Mouse (Mus musculus) left cerebral cortex, adult 8-10 months (tissue): ENCODE data around the gene Cyb561a3. TPM values are rescaled to one million over a fixed set of nuclear protein-coding genes. Genes with fewer than 3 reads are reported as not detected.
A peak's percentile ranks its signal among the peaks of the same experiment; 100 is the strongest.
"Not testable (repeated sequence)": the region's sequence is repeated elsewhere in the genome, so short reads cannot be mapped to it uniquely, and the experiment has no call there.

ENCODE experiments used
- DNase-seq, 2 experiments: peaks; one replicate each; pipeline ENCODE4 v3.0.0; 2022; ENCODE audit warnings: low spot score in 2 of 2
- total RNA-seq, 4 experiments: library from RNA; stranded (reverse); gene quantifications; 2 replicates each; pipeline ENCODE4 v1.2.4; 2022

Gene Cyb561a3
- 10 to 100 TPM; 12.4 to 13.2 (median 12.8) TPM for total RNA-seq

DNA sequence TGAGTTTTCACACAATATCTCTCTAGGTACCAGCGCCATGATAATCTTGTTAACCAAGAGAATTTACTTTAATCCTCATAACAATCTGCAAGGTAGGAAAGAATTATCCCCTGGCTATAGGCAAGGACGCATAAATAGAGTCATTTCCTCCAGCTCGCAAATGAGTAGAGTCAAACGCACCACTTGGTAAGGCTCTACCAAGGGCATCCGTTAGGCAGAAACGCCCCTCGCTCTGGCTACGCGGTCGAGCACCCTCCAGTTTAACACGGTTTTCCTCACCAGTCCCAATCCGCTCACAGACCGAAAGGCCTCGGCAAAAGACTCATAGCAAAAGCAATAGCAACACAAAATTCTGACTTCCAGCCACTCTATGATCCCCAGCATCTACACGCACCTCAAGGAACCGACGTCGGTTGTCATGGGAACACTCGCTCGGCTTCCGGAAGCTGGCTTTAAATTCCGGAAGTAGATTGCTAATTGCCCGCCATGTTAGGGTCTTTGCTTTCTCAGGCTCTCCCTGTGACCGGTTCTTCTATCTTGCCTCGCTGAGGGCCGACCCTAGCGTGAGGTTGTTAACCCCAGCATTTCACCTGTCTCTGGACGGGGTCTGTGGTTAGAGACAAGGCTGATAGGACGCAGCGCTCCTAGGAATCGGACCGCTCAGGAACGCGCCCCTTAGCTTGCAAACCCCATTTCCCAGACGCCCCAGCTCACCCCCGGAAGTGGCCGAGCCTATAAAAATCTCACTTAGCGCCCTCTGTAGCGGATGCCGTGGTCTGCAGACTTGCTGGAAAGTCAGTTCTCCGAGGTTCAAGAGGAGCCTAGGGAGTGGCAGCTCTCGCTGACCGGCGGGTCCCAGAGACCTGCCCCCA, at the start of gene Cyb561a3, which contains the start of gene Tmem138:
Gene Cyb561a3, plus strand, starts transcription at position 483 of the 872 bp plus-strand sequence.
Gene Tmem138, minus strand, starts transcription at position 673 of the 872 bp plus-strand sequence.
- DNase-seq: peak; percentile 91

DNA sequence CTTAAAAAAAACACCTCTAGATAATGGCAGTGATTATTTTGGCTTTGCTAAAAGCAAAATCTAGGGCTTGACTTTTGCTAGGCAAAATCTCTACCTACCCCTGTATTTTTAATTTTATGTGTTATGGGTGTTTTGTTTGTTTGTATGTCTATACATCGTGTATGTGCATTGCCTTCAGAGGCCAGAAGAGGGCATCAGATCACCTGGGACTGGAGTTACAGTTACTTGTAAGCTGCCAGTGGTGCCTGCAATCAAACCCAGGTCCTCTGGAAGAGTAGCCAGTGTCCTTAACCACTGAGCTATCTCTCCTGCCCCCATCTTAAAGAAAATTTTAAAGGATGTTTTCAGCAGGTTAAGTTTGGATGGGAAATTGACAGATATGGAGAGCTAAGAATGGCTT, 46.9 kb upstream of the Cyb561a3 start:
- DNase-seq: no peak

DNA sequence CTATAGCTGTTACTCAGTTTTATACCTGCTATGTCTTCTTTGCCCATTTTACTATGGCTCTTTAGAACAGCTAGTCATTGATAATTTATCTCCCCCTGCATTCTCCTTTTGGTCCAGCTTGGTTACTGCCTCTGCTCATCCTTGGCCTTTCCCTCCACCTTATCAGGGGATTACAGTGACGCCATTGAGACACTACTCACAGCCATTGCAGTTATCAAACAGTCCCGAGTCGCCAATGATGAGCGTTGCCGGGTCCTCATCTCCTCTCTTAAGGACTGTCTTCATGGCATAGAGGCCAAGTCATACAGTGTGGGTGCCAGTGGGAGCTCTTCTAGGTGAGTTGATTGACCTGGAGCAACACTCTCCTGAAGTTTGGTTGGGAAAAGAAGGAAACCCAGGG, 37.5 kb upstream of the Cyb561a3 start:
- DNase-seq: no peak

GRCm38 (mm10) chr19:10555624-10556510, 21.1 kb upstream of the Cyb561a3 start, which contains the start of gene Tmem216:
Gene Tmem216 (minus strand): TSS chr19:10556238.
- peak; percentile 74 to 83 for DNase-seq

- DNase-seq: no peak
Measured at GRCm38 (mm10) chr19:10557001-10557400, 20.0 kb upstream of the Cyb561a3 start.

DNA sequence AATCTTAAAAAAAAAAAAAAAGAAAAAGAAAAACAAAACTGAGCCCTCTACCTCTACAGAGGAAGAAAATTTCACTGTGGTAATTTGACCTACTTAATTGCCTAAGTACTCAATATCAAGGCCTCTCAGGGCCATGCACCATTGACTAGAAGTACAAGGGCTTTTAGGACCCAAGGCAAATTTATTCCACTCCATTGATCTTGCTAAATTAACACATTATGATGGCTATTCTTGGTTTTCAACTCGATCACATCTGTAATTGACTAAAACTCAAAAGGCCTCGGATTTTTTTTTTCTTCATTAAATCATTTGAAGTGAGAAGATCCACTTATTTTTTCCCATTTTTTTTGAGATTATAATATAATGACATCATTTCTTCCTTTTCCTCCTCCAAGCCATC, 19.5 kb upstream of the Cyb561a3 start:
- no peak for DNase-seq

DNA sequence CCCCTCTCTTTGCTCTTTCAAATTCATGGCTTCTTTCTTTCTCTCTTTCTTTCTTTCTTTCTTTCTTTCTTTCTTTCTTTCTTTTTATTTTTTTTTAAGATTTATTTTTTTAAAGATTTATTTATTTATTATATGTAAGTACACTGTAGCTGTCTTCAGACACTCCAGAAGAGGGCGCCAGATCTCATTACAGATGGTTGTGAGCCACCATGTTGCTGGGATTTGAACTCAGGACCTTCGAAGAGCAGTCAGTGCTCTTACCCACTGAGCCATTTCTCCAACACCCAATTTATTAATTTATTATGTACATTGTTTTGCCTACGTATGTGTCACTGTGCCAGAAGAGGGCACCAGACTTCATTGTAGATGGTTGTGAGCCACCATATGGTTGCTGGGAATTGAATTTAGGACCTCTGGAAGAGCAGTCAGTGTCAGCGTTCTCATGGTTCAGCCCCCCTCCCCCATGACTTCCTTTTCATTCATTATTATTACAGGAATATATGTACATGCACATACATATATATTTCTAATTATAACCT, 19.1 kb upstream of the Cyb561a3 start:
- DNase-seq: not testable (repeated sequence)

DNA sequence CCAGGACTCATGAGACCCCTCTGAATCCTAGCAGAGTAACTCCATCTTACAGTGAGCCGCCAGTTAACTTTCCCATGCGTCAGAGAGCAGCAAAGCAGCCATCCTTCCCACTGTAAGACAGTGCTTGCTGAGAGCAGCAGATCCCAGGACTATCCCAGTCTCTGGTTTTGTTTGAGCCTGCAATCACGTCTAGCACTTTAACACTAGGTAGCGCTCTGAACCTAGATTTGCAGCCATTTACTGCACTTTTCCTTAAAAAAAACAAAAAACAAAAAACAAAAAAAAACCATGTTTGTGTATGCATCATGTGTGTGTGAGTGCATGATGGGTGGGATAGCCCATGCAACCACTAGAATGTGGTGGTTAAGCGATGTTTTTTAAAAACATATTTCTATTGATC, 16.9 kb upstream of the Cyb561a3 start:
- DNase-seq: no peak

DNA sequence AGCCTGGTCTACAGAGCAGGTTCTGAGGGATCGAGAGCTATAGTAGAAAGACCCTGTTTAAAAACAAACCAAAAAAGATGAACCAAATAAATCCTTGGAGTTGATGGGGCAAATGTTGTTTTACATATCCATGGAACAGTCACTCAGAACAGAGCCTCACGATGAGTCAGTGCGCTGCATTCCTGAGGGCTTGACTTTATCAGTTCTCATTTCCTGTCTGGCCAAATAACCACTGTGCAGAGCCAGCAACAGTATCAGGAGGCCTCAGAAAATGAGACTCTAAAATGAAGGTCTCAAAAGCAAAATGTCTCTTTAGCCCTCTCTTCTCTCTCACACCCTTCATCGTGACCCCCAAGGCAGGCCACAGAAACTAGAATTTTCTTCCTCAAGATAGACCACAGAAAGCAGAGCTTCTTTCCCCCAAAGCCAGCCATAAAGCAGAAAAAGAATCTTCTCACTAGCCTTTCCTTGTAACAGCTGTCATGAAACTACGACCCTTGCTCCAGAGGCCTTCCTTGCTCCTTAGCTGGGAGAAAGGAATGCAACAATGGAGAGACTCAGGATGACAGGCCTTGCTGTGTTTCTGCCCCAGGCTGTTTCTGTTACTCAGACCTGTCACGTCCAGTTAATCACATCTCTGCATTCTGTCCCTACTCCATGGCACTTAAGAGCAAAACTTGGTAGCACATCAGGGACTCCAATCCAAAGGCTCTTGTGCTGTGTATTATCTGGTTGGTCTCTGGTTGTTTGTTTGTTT, 15.2 kb upstream of the Cyb561a3 start:
- DNase-seq: no peak

- no peak for DNase-seq
Measured at GRCm38 (mm10) chr19:10562351-10562750, 14.6 kb upstream of the Cyb561a3 start.

DNA sequence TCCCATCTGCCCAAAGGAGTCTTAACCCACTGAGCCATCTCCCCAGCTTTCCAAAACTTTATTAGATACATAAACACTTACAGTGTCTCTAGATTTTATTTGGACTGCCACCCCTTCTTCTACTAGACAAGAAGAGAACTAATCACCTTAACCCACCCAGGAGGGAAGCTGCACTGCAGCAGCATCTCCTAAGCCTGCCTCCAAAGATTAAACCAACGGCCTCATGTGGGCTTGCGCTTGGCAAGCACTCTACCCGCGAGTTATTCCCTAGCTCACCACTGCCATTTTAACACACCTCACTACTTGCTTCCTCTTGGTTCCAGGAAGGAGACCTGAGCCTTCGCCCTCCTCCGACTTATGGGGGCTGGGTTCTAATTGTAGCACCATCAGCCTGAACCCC, 12.7 kb upstream of the Cyb561a3 start:
- DNase-seq: no peak

GRCm38 (mm10) chr19:10565217-10565616, 11.8 kb upstream of the Cyb561a3 start:
- no peak for DNase-seq

DNA sequence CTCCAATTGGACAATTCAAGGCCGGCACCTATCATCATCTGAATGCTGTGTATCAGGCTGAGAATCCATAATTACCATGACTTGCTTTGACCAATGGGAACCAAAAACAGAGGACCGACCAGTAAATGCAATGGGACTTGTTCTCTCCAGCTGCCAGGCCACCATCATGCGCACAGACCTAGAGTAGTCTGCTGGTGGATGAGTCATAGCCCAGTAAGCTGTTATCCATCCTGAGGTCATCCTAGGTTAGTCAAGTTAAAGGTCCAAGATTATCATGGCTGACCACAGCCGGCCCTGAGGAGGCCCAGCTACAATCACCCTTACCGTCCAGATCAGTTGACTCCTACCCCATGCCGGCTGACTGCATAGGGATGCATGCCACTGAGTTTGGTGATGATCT, 7.3 kb upstream of the Cyb561a3 start:
- no peak for DNase-seq

GRCm38 (mm10) chr19:10580102-10580501, 3.1 kb downstream of the Cyb561a3 start:
- DNase-seq: no peak

DNA sequence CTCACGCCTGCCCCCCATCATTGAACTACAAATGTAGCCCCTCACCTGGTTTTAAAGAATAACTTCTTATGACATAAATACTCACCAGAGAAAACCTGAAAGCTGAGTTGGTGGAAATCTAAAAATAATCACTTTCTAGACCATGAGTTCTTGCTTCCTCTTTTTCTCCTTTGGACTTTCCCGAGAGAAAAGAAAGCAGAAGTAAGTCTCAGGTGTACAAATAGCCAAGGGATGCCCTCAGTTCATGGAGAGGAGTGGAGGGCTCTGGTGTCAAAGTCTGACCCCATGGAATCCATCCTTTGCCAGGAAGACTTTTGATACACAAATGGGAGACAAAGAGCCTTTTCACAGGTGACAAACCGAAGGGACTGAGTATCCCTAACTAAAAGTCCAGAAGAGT, 3.8 kb downstream of the Cyb561a3 start:
- no peak for DNase-seq

- DNase-seq: no peak
Measured at GRCm38 (mm10) chr19:10581984-10582383, 5.0 kb downstream of the Cyb561a3 start.

DNA sequence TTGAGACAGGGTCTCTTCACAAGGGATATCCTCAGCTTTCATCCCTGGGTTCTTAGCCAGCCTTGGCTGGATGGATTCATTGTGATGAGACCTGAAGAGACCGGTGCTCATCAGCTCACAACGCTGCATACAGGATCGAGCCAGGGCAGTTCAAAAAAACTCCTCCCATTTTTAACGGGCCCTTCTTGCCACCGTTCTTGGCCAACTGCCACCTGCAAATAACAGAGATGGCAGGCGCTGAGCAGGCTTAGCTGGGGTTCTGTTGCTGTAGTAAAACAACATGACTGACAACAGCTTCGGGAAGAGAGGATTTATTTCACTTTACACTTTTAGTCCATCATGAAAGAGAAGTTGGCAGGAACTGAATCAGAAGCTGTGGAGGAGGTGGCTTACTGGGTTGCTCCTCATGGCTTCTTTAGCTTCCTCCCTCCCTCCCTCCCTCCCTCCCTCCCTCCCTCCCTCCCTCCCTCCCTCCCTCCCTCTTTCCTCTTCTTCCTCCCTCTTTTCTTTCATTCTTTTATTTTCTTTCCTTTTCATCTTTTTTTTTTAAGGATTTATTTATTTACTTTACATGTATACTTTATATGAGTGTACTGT, 6.7 kb downstream of the Cyb561a3 start:
- DNase-seq: no peak

DNA sequence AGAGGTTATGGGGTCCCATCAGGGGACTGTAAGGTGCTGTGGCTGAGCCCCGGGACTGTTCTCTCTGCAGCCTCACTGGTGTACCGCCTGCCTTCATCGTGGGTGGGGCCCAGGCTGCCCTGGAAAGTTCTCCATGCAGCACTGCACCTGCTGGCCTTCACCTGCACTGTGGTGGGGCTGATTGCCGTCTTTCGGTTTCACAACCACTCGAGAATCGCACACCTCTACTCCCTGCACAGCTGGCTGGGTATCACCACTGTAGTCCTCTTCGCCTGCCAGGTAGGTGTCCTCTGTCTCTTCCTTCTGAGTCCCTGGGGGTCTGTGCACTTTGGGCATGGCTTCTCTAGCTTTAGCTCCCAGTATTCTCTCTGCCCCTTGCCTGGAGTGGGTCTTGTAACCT, 8.1 kb downstream of the Cyb561a3 start:
- DNase-seq: no peak

- no peak for DNase-seq
Measured at GRCm38 (mm10) chr19:10587231-10587630, 10.3 kb downstream of the Cyb561a3 start.

DNA sequence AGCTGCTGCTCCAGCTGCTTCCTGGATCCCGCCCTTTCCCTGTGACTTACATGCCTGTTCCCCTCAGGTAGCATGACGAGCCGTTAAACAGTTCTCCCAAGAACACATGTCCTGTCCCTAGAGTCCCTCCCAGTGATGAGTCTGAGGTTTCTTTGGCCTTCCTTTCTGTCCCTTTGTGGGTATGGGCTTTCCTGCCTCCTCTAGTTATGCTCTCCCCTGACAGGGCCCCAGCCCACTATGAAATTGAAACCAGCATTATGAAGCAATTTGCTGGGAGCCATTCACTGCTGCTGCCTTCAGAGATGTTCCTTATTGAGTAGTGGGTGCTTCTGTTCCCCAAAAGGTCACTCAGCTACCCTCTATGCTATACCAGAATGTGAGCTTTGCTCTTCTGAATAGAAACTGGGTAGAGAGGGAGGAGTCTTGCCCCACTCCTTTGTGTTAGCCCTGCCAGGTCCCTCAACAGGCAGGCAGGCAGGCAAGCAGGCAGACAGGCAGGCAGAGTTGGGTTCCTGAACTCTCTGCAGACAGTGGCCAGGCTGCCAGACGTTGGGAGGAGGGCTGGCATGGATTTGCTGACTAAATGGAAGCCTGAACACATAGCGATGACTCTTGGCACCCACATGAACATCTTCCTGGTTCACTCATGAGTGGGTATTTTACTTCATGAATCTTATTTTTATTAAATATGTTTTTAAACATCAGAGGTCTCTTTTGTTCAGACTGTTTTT, 12.3 kb downstream of the Cyb561a3 start:
- DNase-seq: no peak
